Mouse (Mus musculus) limb, embryonic 13.5 days (tissue): ENCODE data around the gene Fam110a. TPM values are rescaled to one million over a fixed set of nuclear protein-coding genes. Genes with fewer than 3 reads are reported as not detected.

Experiments used
- ATAC-seq: fragments of 200-750 bp; cut with Nextera tagmentation; 2 replicates; pipeline ENCODE4 v1.8.0; 2017; ENCODE audit warnings: low read depth, moderate number of reproducible peaks, moderate TSS enrichment; ENCODE audit not compliant: low FRiP score
- H3K27ac ChIP-seq: fragments of 300-500 bp; sonication (generic); 2 replicates; pipeline ENCODE4 v1.5.1; 2015; ENCODE audit warnings: inconsistent platforms, mild to moderate bottlenecking, moderate library complexity
- H3K27me3 ChIP-seq: fragments of 300-500 bp; sonication (generic); 2 replicates; pipeline ENCODE4 v1.6.1; 2015; ENCODE audit warnings: mild to moderate bottlenecking, inconsistent platforms
- H3K36me3 ChIP-seq: fragments of 300-500 bp; sonication (generic); 2 replicates; pipeline ENCODE4 v1.6.1; 2015; ENCODE audit warnings: inconsistent platforms, mild to moderate bottlenecking, moderate library complexity
- H3K4me1 ChIP-seq: fragments of 300-500 bp; sonication (generic); 2 replicates; pipeline ENCODE4 v1.6.1; 2015; ENCODE audit warnings: inconsistent platforms
- H3K4me2 ChIP-seq: fragments of 300-500 bp; sonication (generic); replicated peaks from 2 replicates; pipeline ENCODE4 v1.6.1; 2015; ENCODE audit warnings: inconsistent platforms, mild to moderate bottlenecking, moderate library complexity
- H3K4me3 ChIP-seq: fragments of 300-500 bp; sonication (generic); 2 replicates; pipeline ENCODE4 v1.5.1; 2015; ENCODE audit warnings: moderate library complexity, mild to moderate bottlenecking, inconsistent platforms
- H3K9ac ChIP-seq: fragments of 300-500 bp; sonication (generic); 2 replicates; pipeline ENCODE4 v1.6.1; 2015; ENCODE audit warnings: mild to moderate bottlenecking, inconsistent platforms
- H3K9me3 ChIP-seq: fragments of 300-500 bp; sonication (generic); 2 replicates; pipeline ENCODE4 v1.6.1; 2016; ENCODE audit warnings: inconsistent platforms
- WGBS: fragments of 180-500 bp; shearing (Covaris S2); methylation state at CpG from one replicate; pipeline ENCODE4 v1.1.7; 2015; 5-methylcytosine and 5-hydroxymethylcytosine counted together
- polyA plus RNA-seq: library from polyadenylated mRNA; unstranded; fragments of >200 nt; fragmentation: Nextera tagmentation; extraction: Ambion mirVana; gene quantifications from 2 replicates; pipeline ENCODE4 v1.2.1, GENCODE M21; 2015

The Fam110a gene
- polyA plus RNA-seq, 1 experiment from 2014 or later: 25.4 TPM

GRCm38 (mm10) chr2:151947617-151948016, 32.4 kb downstream of the Fam110a start:
- no peak for ATAC-seq
- 94% methylated on average over 2 of the region's 2 CpGs for WGBS
- no peak overlapping the region for H3K4me3 ChIP-seq
- no peak overlapping the region for H3K9ac ChIP-seq
- no peaks in the 10 kb centered on the region for H3K4me1 ChIP-seq
- H3K27me3 ChIP-seq: no peaks in the 10 kb centered on the region
- no peaks in the 10 kb centered on the region for H3K36me3 ChIP-seq
- H3K27ac ChIP-seq: no peak overlapping the region
- no peaks in the 10 kb centered on the region for H3K9me3 ChIP-seq
- no peak overlapping the region for H3K4me2 ChIP-seq

- WGBS: 55% methylated on average over 2 of the region's 2 CpGs
- H3K9me3 ChIP-seq: no peaks in the 10 kb centered on the region
- no peaks in the 10 kb centered on the region for H3K27me3 ChIP-seq
- no peak overlapping the region for H3K27ac ChIP-seq
- no peak overlapping the region for H3K4me3 ChIP-seq
- no peak overlapping the region for H3K4me2 ChIP-seq
- no peak for ATAC-seq
- peaks cover under 1% of the 10 kb centered on the region; the same call in 1 of the 2 replicates for H3K4me1 ChIP-seq
- no peaks in the 10 kb centered on the region for H3K36me3 ChIP-seq
- H3K9ac ChIP-seq: no peak overlapping the region
Observed at GRCm38 (mm10) chr2:151944106-151944505, 35.9 kb downstream of the Fam110a start.

GRCm38 (mm10) chr2:151941269-151941668, 38.8 kb downstream of the Fam110a start:
- Histone ChIP-seq H3K36me3 (no peaks in the 10 kb centered on the region), H3K9me3 (no peaks in the 10 kb centered on the region), H3K9ac (no peak overlapping the region), H3K4me2 (no peak overlapping the region), H3K27ac (no peak overlapping the region), H3K27me3 (no peaks in the 10 kb centered on the region), H3K4me3 (no peak overlapping the region), H3K4me1 (peaks cover 16% of the 10 kb centered on the region)
- no peak for ATAC-seq
- 35% methylated on average over 2 of the region's 2 CpGs for WGBS

- peaks cover 16% of the 10 kb centered on the region for H3K4me1 ChIP-seq
- no peaks in the 10 kb centered on the region for H3K36me3 ChIP-seq
- no peak overlapping the region for H3K4me2 ChIP-seq
- ATAC-seq: no peak
- H3K27ac ChIP-seq: no peak overlapping the region
- H3K9ac ChIP-seq: no peak overlapping the region
- H3K27me3 ChIP-seq: no peaks in the 10 kb centered on the region
- no peaks in the 10 kb centered on the region for H3K9me3 ChIP-seq
- 75% methylated on average over 5 of the region's 5 CpGs for WGBS
- no peak overlapping the region for H3K4me3 ChIP-seq
Observed at GRCm38 (mm10) chr2:151939651-151940420, 40.2 kb downstream of the Fam110a start.

- Histone ChIP-seq H3K4me3 (no peak overlapping the region), H3K9me3 (no peaks in the 10 kb centered on the region), H3K4me2 (no peak overlapping the region), H3K27ac (no peak overlapping the region), H3K36me3 (no peaks in the 10 kb centered on the region), H3K27me3 (no peaks in the 10 kb centered on the region), H3K4me1 (peaks cover 16% of the 10 kb centered on the region), H3K9ac (no peak overlapping the region)
- ATAC-seq: peak; percentile 24; the same call in 1 of the 2 replicates
- 52% methylated on average over 11 of the region's 11 CpGs for WGBS
Observed at GRCm38 (mm10) chr2:151938780-151939200, 41.2 kb downstream of the Fam110a start.

GRCm38 (mm10) chr2:151937893-151938292, 42.1 kb downstream of the Fam110a start:
- 43% methylated on average over 3 of the region's 3 CpGs for WGBS
- Histone ChIP-seq H3K4me1 (peaks cover 16% of the 10 kb centered on the region), H3K36me3 (no peaks in the 10 kb centered on the region), H3K9ac (no peak overlapping the region), H3K27ac (no peak overlapping the region), H3K9me3 (no peaks in the 10 kb centered on the region), H3K4me3 (no peak overlapping the region), H3K27me3 (no peaks in the 10 kb centered on the region), H3K4me2 (no peak overlapping the region)
- ATAC-seq: no peak

GRCm38 (mm10) chr2:151930389-151931074, 49.5 kb downstream of the Fam110a start:
- WGBS: 26% methylated on average over 7 of the region's 7 CpGs
- H3K4me3 ChIP-seq: no peak overlapping the region
- no peaks in the 10 kb centered on the region for H3K36me3 ChIP-seq
- H3K9me3 ChIP-seq: no peaks in the 10 kb centered on the region
- no peaks in the 10 kb centered on the region for H3K27me3 ChIP-seq
- ATAC-seq: no peak; the same call in 1 of the 2 replicates
- no peak overlapping the region for H3K27ac ChIP-seq
- no peaks in the 10 kb centered on the region for H3K4me1 ChIP-seq
- H3K9ac ChIP-seq: no peak overlapping the region
- no peak overlapping the region for H3K4me2 ChIP-seq

GRCm38 (mm10) chr2:151927103-151927502, 52.9 kb downstream of the Fam110a start:
- 87% methylated on average over 11 of the region's 11 CpGs for WGBS
- Histone ChIP-seq H3K4me2 (no peak overlapping the region), H3K4me1 (no peaks in the 10 kb centered on the region), H3K27me3 (no peaks in the 10 kb centered on the region), H3K9me3 (no peaks in the 10 kb centered on the region), H3K27ac (no peak overlapping the region), H3K4me3 (no peak overlapping the region), H3K36me3 (no peaks in the 10 kb centered on the region), H3K9ac (no peak overlapping the region)
- no peak for ATAC-seq

GRCm38 (mm10) chr2:151925715-151926114, 54.3 kb downstream of the Fam110a start:
- Histone ChIP-seq H3K4me2 (no peak overlapping the region), H3K4me3 (no peak overlapping the region), H3K4me1 (peaks cover 9% of the 10 kb centered on the region), H3K9me3 (no peaks in the 10 kb centered on the region), H3K27me3 (no peaks in the 10 kb centered on the region), H3K36me3 (no peaks in the 10 kb centered on the region), H3K9ac (no peak overlapping the region), H3K27ac (no peak overlapping the region)
- ATAC-seq: no peak
- 64% methylated on average over 4 of the region's 4 CpGs for WGBS

GRCm38 (mm10) chr2:151924276-151924675, 55.7 kb downstream of the Fam110a start:
- WGBS: 89% methylated on average over 7 of the region's 7 CpGs
- Histone ChIP-seq H3K27ac (no peak overlapping the region), H3K9me3 (no peaks in the 10 kb centered on the region), H3K4me2 (no peak overlapping the region), H3K4me3 (no peak overlapping the region), H3K36me3 (no peaks in the 10 kb centered on the region), H3K4me1 (peaks cover 11% of the 10 kb centered on the region), H3K27me3 (no peaks in the 10 kb centered on the region), H3K9ac (no peak overlapping the region)
- ATAC-seq: no peak

GRCm38 (mm10) chr2:151921596-151921995, 58.4 kb downstream of the Fam110a start:
- Histone ChIP-seq H3K4me2 (no peak overlapping the region), H3K4me3 (no peak overlapping the region), H3K9me3 (no peaks in the 10 kb centered on the region), H3K36me3 (no peaks in the 10 kb centered on the region), H3K9ac (no peak overlapping the region), H3K4me1 (peaks cover 20% of the 10 kb centered on the region), H3K27me3 (no peaks in the 10 kb centered on the region), H3K27ac (no peak overlapping the region)
- ATAC-seq: peak; percentile 45; the same call in 1 of the 2 replicates
- WGBS: 21% methylated on average over 4 of the region's 4 CpGs

GRCm38 (mm10) chr2:151921068-151921467, 59.0 kb downstream of the Fam110a start:
- H3K4me3 ChIP-seq: no peak overlapping the region
- no peak for ATAC-seq

More at GRCm38 (mm10) chr2:151921068-151921467, 59.0 kb downstream of the Fam110a start:
- Histone ChIP-seq H3K27me3 (no peaks in the 10 kb centered on the region), H3K9ac (no peak overlapping the region), H3K4me2 (no peak overlapping the region), H3K36me3 (no peaks in the 10 kb centered on the region), H3K9me3 (no peaks in the 10 kb centered on the region), H3K27ac (no peak overlapping the region), H3K4me1 (peaks cover 25% of the 10 kb centered on the region)
- WGBS: 53% methylated on average over 8 of the region's 8 CpGs
